Mouse (Mus musculus) CH12.LX (cell line): ENCODE measurements around the gene 1700019D03Rik. TPM values are rescaled to one million over a fixed set of nuclear protein-coding genes. Genes with fewer than 3 reads are reported as not detected.

Experiments used
- DNase-seq: peaks from one replicate; pipeline ENCODE4 v3.0.0-alpha.2; 2013; ENCODE audit errors: extremely low read depth
- H3K27ac ChIP-seq: 2 replicates; pipeline ENCODE4 v1.5.1; 2012; ENCODE audit warnings: low read depth, mild to moderate bottlenecking, control low read depth, moderate library complexity; ENCODE audit not compliant: insufficient read depth
- H3K27me3 ChIP-seq: replicated peaks from 2 replicates; pipeline ENCODE3; 2012; ENCODE audit warnings: inconsistent platforms
- H3K36me3 ChIP-seq, 2 experiments: replicated peaks in 1 of 2; 2 replicates each; pipeline versions ENCODE3 to v1.6.1; 2012; ENCODE audit warnings: inconsistent platforms in 1 of 2, low read length in 1 of 2, mild to moderate bottlenecking in 1 of 2, mixed read lengths in 1 of 2, moderate library complexity in 1 of 2; ENCODE audit not compliant: control insufficient read depth in 1 of 2, insufficient read depth in 1 of 2
- H3K4me1 ChIP-seq, 2 experiments: 2 replicates each; pipeline ENCODE4 v1.6.1; 2012; ENCODE audit warnings: inconsistent platforms in 1 of 2, moderate library complexity in 1 of 2; ENCODE audit not compliant: insufficient read depth in 2 of 2, control insufficient read depth in 1 of 2
- H3K4me2 ChIP-seq: 2 replicates; pipeline ENCODE4 v1.6.1; 2012; ENCODE audit warnings: low read depth, mild to moderate bottlenecking, control low read depth; ENCODE audit not compliant: poor library complexity, insufficient read depth, severe bottlenecking
- H3K4me3 ChIP-seq, 3 experiments: fragments of 150-350 bp in 1 of 3; sonication (generic) in 1 of 3; replicated peaks in 1 of 3; 2 replicates each; pipeline versions ENCODE3 to v1.5.1; 2011 to 2012; ENCODE audit warnings: low read depth in 2 of 3, low read length in 2 of 3, mild to moderate bottlenecking in 2 of 3, moderate library complexity in 2 of 3, control low read depth in 1 of 3, improper control_type of control experiment in 1 of 3, inconsistent platforms in 1 of 3, mixed read lengths in 1 of 3; ENCODE audit not compliant: poor library complexity in 1 of 3
- H3K79me2 ChIP-seq: replicated peaks from 2 replicates; pipeline ENCODE4 v1.6.1; 2012; ENCODE audit warnings: mild to moderate bottlenecking, moderate library complexity; ENCODE audit not compliant: control insufficient read depth, poor library complexity, insufficient read depth, severe bottlenecking; ENCODE audit errors: extremely low read depth
- H3K9ac ChIP-seq: 2 replicates; pipeline ENCODE4 v1.6.1; 2012; ENCODE audit warnings: low read depth, mild to moderate bottlenecking, control low read depth, moderate library complexity; ENCODE audit not compliant: insufficient read depth
- H3K9me3 ChIP-seq: replicated peaks from 2 replicates; pipeline ENCODE3; 2012; ENCODE audit warnings: low read length, inconsistent platforms, mixed read lengths
- ETS1 ChIP-seq: conservative IDR thresholded peaks from 2 replicates; pipeline ENCODE4 v1.6.1; 2012; ENCODE audit warnings: low read depth, mild to moderate bottlenecking, inconsistent platforms, low read length, improper control_type of control experiment, moderate library complexity
- HCFC1 ChIP-seq: IDR thresholded peaks from 2 replicates; pipeline ENCODE4 v1.6.1; 2012; ENCODE audit warnings: low read depth, mild to moderate bottlenecking, inconsistent platforms, low read length, improper control_type of control experiment
- JUND ChIP-seq: conservative IDR thresholded peaks from 2 replicates; pipeline ENCODE4 v1.6.1; 2011; ENCODE audit warnings: low read depth, low read length, improper control_type of control experiment
- KAT2A ChIP-seq: IDR thresholded peaks from 2 replicates; pipeline ENCODE4 v1.6.1; 2012; ENCODE audit warnings: low read length, improper control_type of control experiment, inconsistent platforms; ENCODE audit not compliant: insufficient replicate concordance
- MAFK ChIP-seq: IDR thresholded peaks from 2 replicates; pipeline ENCODE4 v1.6.1; 2011; ENCODE audit warnings: low read length, improper control_type of control experiment; ENCODE audit not compliant: insufficient replicate concordance
- MEF2A ChIP-seq: IDR thresholded peaks from 2 replicates; pipeline ENCODE4 v1.6.1; 2014; ENCODE audit warnings: low read depth, mild to moderate bottlenecking, inconsistent platforms, low read length, improper control_type of control experiment, borderline replicate concordance
- MYC ChIP-seq: IDR thresholded peaks from 2 replicates; pipeline ENCODE4 v1.6.1; 2011; ENCODE audit warnings: low read depth, mild to moderate bottlenecking, improper control_type of control experiment, low read length
- NELFE ChIP-seq: IDR thresholded peaks from 2 replicates; pipeline ENCODE4 v1.6.1; 2011; ENCODE audit warnings: low read depth, low read length, improper control_type of control experiment
- RAD21 ChIP-seq: IDR thresholded peaks from 2 replicates; pipeline ENCODE4 v1.6.1; 2011; ENCODE audit warnings: low read depth, mild to moderate bottlenecking, low read length, improper control_type of control experiment, moderate library complexity
- TCF12 ChIP-seq: IDR thresholded peaks from 2 replicates; pipeline ENCODE4 v1.6.1; 2014; ENCODE audit warnings: low read depth, mild to moderate bottlenecking, inconsistent platforms, low read length, improper control_type of control experiment
- UBTF ChIP-seq: IDR thresholded peaks from 2 replicates; pipeline ENCODE4 v1.6.1; 2012; ENCODE audit warnings: low read depth, mild to moderate bottlenecking, inconsistent platforms, low read length, improper control_type of control experiment, moderate library complexity
- USF2 ChIP-seq: conservative IDR thresholded peaks from 2 replicates; pipeline ENCODE4 v1.6.1; 2011; ENCODE audit warnings: low read depth, low read length, improper control_type of control experiment
- ZC3H11A ChIP-seq: IDR thresholded peaks from 2 replicates; pipeline ENCODE4 v1.6.1; 2012; ENCODE audit warnings: low read depth, mild to moderate bottlenecking, inconsistent platforms, low read length, improper control_type of control experiment
- dilution Hi-C: fragments of 300-500 bp; cut with MboI; formaldehyde crosslinking; loops from 2 replicates; pipeline ENCODE4 v1.14.3; 2020; ENCODE audit warnings: low sequenced_read_pairs; ENCODE audit not compliant: extremely low pct_unique_long_range_greater_than_20kb, extremely low pct_ligation_motif_present
- in situ Hi-C: fragments of 300-500 bp; cut with MboI; formaldehyde crosslinking; loops from 3 replicates; pipeline ENCODE4 v1.14.3; 2019; ENCODE audit warnings: low sequenced_read_pairs, low pct_ligation_motif_present, low pct_unique_long_range_greater_than_20kb, mixed read lengths
- polyA plus RNA-seq: library from polyadenylated mRNA; unstranded; fragments of >175 nt; gene quantifications from 2 replicates; pipeline ENCODE4 v1.2.1, GENCODE M21; 2012; ENCODE audit warnings: low read depth; ENCODE audit not compliant: insufficient read length
- total RNA-seq, 2 experiments: library from RNA; depleted of rRNA; stranded (reverse); fragments of 300-350 nt in 1 of 2; fragments of >200 nt in 1 of 2; gene quantifications; 2 replicates each; pipeline ENCODE4 v1.2.3; 2012 to 2014

The 1700019D03Rik gene
- total and polyA plus RNA-seq, 3 experiments = 1.3 to 2.6 (median 1.7) TPM

DNA sequence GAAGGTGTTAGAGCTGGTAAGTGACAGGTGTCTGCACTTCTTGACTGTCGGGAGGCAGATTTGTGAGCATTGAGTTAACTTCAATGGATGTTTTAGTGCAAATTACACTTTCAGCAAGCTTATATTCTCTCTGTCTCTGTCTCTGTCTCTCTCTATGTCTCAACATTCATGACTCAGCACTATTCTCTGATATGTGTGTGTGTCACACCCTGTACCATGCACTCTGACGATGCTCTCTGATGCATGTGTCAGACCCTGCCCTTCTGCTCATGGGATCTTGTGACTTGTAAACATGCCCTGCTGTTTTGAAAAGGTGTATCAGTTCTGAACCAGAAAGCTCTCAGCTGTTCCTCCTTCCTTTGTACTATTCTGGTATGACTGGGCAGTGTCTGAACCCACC is 103.3 kb downstream of the 1700019D03Rik start:
- TF ChIP-seq MAFK (peak; percentile 35; the same call in 1 of the 2 replicates), TCF12 (no peak)
- dilution Hi-C loops (no loop called here), in situ Hi-C loops (no loop called here)
- Histone ChIP-seq H3K4me2 (no peak overlapping the region), H3K27ac (no peak overlapping the region), H3K4me3 (no peak overlapping the region), H3K9me3 (no peaks in the 10 kb centered on the region), H3K36me3 (peaks cover 0 to 6% of the 10 kb centered on the region in 2 experiments), H3K79me2 (no peaks in the 10 kb centered on the region), H3K4me1 (peaks cover 0 to 4% of the 10 kb centered on the region in 2 experiments; a peak in 1 of 4 replicates), H3K27me3 (no peaks in the 10 kb centered on the region), H3K9ac (no peak overlapping the region)
- DNase-seq = no peak

DNA sequence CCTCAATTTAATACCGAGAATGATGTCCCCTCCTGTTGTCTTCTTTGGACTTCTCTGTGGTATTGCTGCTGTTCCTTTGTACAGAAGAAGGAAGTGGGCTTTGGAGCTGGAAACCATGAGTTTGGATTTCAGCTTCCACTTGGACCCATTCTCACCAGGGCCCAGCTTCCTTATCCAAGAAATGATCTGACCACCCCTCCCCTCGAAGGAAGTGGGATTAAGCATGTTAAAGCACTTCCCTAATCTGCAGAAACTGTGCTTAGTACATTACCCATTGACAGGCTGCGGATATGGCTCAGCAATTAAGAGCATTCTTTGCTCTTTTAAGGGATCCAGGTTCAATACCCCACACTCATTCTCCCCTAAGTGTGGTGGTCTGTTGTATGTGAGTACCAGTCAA is 110.2 kb downstream of the 1700019D03Rik start:
- Histone ChIP-seq H3K4me1 (no peaks in the 10 kb centered on the region), H3K36me3 (peaks cover 2 to 10% of the 10 kb centered on the region in 2 experiments), H3K4me2 (no peak overlapping the region), H3K79me2 (no peaks in the 10 kb centered on the region), H3K27me3 (no peaks in the 10 kb centered on the region), H3K27ac (no peak overlapping the region), H3K9ac (no peak overlapping the region), H3K9me3 (no peaks in the 10 kb centered on the region), H3K4me3 (no peak overlapping the region)
- dilution Hi-C loops (no loop called here), in situ Hi-C loops (no loop called here)
- TF ChIP-seq HCFC1 (no peak), KAT2A (no peak)
- no peak for DNase-seq

DNA sequence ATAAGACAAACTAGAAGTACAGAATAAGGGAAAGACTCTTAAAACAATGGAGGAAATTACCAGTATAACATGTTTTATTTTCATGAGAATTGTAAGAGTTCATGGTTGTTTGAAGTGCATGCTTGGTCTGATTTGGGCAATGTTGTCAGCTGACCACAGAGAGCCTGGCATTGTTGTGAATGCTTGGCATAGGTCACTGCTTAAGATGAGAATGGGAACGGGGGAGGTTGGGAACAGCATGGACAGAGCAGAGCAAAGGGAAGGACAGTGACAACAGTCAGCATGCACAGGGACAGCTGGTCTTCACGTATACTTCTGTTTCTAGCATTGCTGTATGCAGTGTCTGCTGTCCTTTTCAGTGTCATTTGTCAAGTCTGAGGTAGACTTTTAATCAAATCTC is 135.8 kb downstream of the 1700019D03Rik start:
- H3K4me2 ChIP-seq = no peak overlapping the region
- dilution Hi-C loops = no loop called here
- no peak overlapping the region for H3K27ac ChIP-seq
- H3K79me2 ChIP-seq = no peaks in the 10 kb centered on the region
- H3K4me3 ChIP-seq = no peak overlapping the region
- in situ Hi-C loops = no loop called here
- H3K36me3 ChIP-seq = peaks cover 0 to 22% of the 10 kb centered on the region in 2 experiments
- no peak for TF ChIP-seq USF2
- TF ChIP-seq ZC3H11A = no peak
- TF ChIP-seq NELFE = no peak
- TF ChIP-seq MEF2A = no peak
- TF ChIP-seq ETS1 = no peak
- no peak for TF ChIP-seq JUND
- no peak for TF ChIP-seq UBTF
- TF ChIP-seq HCFC1 = no peak
- no peak for TF ChIP-seq RAD21
- no peak for TF ChIP-seq MAFK
- TF ChIP-seq MYC = no peak
- TF ChIP-seq, all 38 proteins: peak for 0
- DNase-seq = no peak
- Histone ChIP-seq H3K9ac (no peak overlapping the region), H3K4me1 (peaks cover 0 to 8% of the 10 kb centered on the region in 2 experiments; a peak in 1 of 4 replicates), H3K27me3 (no peaks in the 10 kb centered on the region), H3K9me3 (no peaks in the 10 kb centered on the region)

Other genes starting within 250 kb of the 1700019D03Rik start
- gene Inpp1, start 202.5 kb downstream of the 1700019D03Rik start, total RNA-seq (2012; rRNA removed) = 13.6 and 14.8 TPM in 2 replicates
- gene Inpp1, start 202.5 kb downstream of the 1700019D03Rik start, total RNA-seq (2014; rRNA removed) = 10.0 and 13.0 TPM in 2 replicates
- 9.2 and 10.5 TPM in 2 replicates for gene Inpp1, start 202.5 kb downstream of the 1700019D03Rik start, polyA plus RNA-seq
- 14.5 and 17.1 TPM in 2 replicates for gene Hibch, start 175.2 kb downstream of the 1700019D03Rik start, total RNA-seq (2012; rRNA removed)
- 31.9 and 32.3 TPM in 2 replicates for gene Hibch, start 175.2 kb downstream of the 1700019D03Rik start, total RNA-seq (2014; rRNA removed)
- gene Hibch, start 175.2 kb downstream of the 1700019D03Rik start, polyA plus RNA-seq = 20.6 and 32.1 TPM in 2 replicates
- not detected in 2 replicates for gene Mstn, start 41.5 kb upstream of the 1700019D03Rik start, total RNA-seq (2012; rRNA removed)
- gene Mstn, start 41.5 kb upstream of the 1700019D03Rik start, total RNA-seq (2014; rRNA removed) = not detected in 2 replicates
- gene Mstn, start 41.5 kb upstream of the 1700019D03Rik start, polyA plus RNA-seq = not detected in 2 replicates
- not detected in 2 replicates for gene 1700019A02Rik, start 167.5 kb upstream of the 1700019D03Rik start, total RNA-seq (2012; rRNA removed)
- not detected in 2 replicates for gene 1700019A02Rik, start 167.5 kb upstream of the 1700019D03Rik start, total RNA-seq (2014; rRNA removed)
- not detected in 2 replicates for gene 1700019A02Rik, start 167.5 kb upstream of the 1700019D03Rik start, polyA plus RNA-seq